Mouse (Mus musculus): Measurements from ENCODE around the gene Gpn2. TPM values are rescaled to one million over a fixed set of nuclear protein-coding genes. Genes with fewer than 3 reads are reported as not detected.

Gpn2 gene
- total RNA-seq (2018; cell fraction: chromatin; rRNA removed): 10 to 100 TPM in 25 of 26 experiments, 1 to 10 TPM in 1; 9.3 to 25.8 (median 14.9) TPM
- total RNA-seq (2018; cell fraction: cytosol; rRNA removed): 10 to 100 TPM in 22 of 26 experiments, 1 to 10 TPM in 4; 8.6 to 15.0 (median 11.9) TPM
- total RNA-seq (2018; cell fraction: nucleus; rRNA removed): 10 to 100 TPM in 24 of 26 experiments, 1 to 10 TPM in 2; 7.7 to 23.5 (median 16.5) TPM
- polyA plus RNA-seq (2018): 5.4 to 14.2 TPM (median 12.1 TPM) in 3 replicates

DNA sequence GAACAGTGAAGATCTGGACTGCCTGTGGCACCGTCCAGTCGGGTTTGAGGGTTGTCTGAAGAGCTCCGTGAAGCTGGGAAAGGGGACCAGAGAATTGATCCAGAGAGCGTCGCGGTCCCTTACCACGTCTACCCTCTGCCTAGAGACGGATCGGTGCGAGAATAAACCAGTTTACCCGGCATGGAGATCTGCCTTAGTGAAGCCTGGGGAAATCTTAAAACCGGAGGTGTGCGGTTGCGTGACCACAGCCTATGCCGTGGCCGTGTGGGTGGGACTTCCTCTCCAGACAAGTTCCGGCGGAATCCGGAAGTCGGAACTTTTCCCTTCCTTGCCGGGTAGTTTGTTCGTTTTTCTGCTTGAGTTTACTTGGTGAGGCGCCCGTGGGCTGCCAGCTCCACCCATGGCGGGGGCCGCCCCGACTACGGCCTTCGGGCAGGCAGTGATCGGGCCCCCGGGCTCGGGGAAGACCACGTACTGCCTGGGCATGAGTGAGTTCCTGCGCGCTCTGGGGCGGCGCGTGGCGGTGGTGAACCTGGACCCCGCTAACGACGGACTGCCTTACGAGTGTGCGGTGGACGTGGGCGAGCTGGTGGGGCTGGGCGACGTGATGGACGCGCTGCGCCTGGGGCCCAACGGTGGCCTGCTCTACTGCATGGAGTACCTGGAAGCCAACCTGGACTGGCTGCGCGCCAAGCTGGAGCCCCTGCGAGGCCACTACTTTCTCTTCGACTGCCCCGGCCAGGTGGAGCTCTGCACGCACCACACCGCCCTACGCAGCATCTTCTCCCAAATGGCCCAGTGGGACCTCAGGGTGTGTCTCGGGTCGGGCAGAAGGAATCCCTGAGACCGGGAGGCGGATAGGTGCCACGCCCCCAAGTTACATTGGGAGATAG is at the start of gene Gpn2:
Gene Gpn2 (plus strand): TSS at position 304 of the 893 bp plus-strand sequence.
- H3K27ac ChIP-seq: peak within 1 kb of the TSS; percentile 52
- peaks cover 49% of the 10 kb centered on the region for H3K36me3 ChIP-seq (ENCODE audit: inconsistent target)
- peaks cover 7% of the 10 kb centered on the region; the same call in 1 of the 2 replicates for H3K79me2 ChIP-seq (ENCODE audit: inconsistent target)
- under 1% methylated on average over 45 of the region's 65 CpGs for WGBS (ENCODE audit: missing documents)
- peak within 1 kb of the TSS; percentile 54 for H3K4me3 ChIP-seq (ENCODE audit: inconsistent target)

GRCm38 (mm10) chr4:133536081-133536480 is 48.1 kb upstream of the Gpn2 start:
- H3K79me2 ChIP-seq (ENCODE audit: inconsistent target): peaks cover 33% of the 10 kb centered on the region; the same call in 1 of the 2 replicates
- H3K4me3 ChIP-seq (ENCODE audit: inconsistent target): no peak overlapping the region
- no peak overlapping the region for H3K27ac ChIP-seq
- peaks cover 64% of the 10 kb centered on the region for H3K36me3 ChIP-seq (ENCODE audit: inconsistent target)
- 90% methylated on average over 3 of the region's 3 CpGs for WGBS (ENCODE audit: missing documents)

DNA sequence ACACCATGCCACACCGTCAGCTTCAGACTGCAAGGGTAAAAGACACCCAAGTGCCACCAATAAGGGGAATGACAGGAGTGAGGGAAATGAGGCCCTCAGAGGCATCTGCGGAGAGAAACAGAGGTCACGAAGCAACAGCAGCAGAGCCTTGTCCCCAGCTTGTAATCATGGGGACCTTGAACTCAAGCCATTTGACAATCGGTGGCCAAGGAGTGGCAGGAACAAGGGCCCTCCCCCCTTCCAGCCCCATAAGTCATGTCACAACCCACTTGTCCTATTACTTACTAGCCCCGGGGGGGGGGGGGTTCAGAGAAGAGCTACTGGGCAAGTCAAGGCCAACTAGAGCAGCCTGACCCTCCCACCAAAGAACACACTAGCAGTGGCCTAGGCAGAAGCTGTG is 47.5 kb upstream of the Gpn2 start:
- Histone ChIP-seq H3K36me3 (ENCODE audit: inconsistent target) (peaks cover 62% of the 10 kb centered on the region), H3K4me3 (ENCODE audit: inconsistent target) (no peak overlapping the region), H3K27ac (no peak overlapping the region), H3K79me2 (ENCODE audit: inconsistent target) (peaks cover 39% of the 10 kb centered on the region; the same call in 1 of the 2 replicates)
- WGBS (ENCODE audit: missing documents): 85% methylated on average over 5 of the region's 5 CpGs

DNA sequence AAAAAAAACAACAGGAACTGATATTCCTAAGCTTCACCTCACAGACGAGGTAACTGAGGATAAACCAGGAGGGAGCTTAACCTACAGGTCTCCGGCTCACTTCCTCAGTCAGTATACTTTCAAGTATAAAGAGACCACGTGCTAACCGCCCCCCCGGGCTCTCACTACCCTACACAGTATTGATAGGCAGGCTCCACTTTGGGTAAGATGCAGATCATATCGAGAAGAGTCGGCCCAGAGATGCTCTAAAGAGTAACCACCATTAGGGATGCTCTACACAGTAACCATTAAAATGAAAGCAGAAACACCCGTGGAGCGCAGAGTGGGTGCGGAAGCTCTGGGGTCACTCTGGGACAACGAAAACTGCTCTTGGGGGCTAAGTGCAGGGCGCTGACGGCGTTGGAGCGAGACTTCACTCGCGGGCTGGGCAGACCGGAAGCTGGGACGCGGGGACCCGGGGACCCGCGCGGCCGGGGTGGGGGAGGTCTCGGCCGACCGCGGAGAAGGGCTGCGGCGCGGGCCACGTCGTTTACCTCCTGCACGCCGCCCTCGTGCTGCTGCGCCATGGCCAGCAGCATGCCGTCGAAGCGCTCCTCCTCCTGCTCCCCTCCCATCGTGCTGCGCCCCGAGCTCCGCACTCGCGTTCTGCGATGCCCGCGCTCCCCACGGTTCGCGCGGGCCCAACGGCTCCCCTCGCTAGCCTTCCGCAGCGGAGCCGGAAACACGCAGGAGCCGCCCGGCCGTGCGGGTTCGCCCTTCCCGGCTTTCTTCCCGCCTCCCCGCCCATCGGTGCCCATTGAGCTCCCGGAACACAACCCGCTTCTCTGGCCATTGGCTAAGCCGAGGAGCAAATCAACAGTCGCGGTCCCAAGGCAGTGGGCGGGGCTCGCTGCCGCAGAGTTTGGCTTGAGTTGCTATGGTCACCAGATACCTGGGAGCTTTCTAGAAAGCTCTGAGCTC is 38.6 kb upstream of the Gpn2 start, which contains the start of gene Nudc:
Gene Nudc (minus strand): TSS at position 725 of the 960 bp plus-strand sequence.
- under 1% methylated on average over 54 of the region's 77 CpGs for WGBS (ENCODE audit: missing documents)
- Histone ChIP-seq H3K4me3 (ENCODE audit: inconsistent target) (peak within 1 kb of the TSS; percentile 94), H3K36me3 (ENCODE audit: inconsistent target) (peaks cover under 1% of the 10 kb centered on the region; the same call in 1 of the 2 replicates), H3K79me2 (ENCODE audit: inconsistent target) (peaks cover 50% of the 10 kb centered on the region), H3K27ac (peak within 1 kb of the TSS; percentile 24; the same call in 1 of the 2 replicates)

DNA sequence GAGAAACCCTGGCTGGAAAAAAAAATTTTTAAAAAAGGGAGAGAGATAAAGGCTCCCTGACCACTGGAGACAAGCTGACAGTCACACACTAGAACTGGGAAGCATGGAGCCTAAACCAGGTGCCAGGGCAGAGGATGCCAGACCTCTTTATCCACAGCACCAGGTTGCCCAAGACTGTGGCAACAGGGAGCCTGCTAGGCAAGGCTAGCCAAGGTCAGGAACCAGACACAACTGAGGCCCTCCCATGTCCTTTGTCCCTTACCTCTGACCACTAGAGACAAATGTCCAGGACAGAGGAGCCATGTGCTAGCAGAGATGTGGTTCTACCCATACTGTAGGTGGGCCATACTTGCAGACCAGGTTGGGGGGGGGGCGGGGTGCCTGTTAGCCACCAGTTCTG is 32.1 kb upstream of the Gpn2 start:
- Histone ChIP-seq H3K27ac (no peak overlapping the region), H3K36me3 (ENCODE audit: inconsistent target) (no peaks in the 10 kb centered on the region), H3K79me2 (ENCODE audit: inconsistent target) (no peaks in the 10 kb centered on the region), H3K4me3 (ENCODE audit: inconsistent target) (no peak overlapping the region)
- 100% methylated on average over 1 of the region's 1 CpGs for WGBS (ENCODE audit: missing documents)

DNA sequence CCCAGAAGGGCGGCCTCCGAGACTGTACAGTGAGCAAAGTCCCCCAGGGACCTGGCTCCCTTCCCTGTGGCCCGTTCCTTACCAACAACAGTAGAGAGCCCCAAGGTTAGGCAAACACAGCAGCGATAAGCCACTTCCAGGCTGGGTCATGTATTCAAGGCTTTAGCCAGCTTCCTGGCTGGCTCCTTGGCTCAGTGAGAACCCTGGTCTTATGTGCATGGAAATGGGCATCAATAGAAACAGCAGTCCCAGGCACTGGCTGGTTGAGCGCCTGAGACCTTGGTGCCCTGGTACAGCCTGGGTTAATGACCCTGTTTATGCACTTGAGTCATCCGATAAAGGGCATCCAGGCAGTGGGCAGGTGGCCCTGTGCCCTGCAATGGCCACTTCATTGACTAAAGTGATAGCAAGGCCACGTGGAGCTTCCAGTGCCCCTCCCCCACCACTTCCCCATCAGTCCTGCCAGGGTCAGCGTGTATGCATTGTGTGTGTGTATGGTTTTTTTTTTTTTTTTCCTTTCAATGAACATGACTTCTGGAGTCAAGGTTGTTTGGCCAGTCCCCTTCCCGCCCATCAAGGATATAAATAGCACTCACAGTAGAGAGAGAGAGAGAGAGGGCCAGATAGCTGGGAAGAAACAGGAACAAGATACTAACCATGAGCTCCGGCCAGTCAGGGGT is 31.3 kb upstream of the Gpn2 start, which contains the start of gene Nr0b2:
Gene Nr0b2 (plus strand): TSS at position 609 of the 680 bp plus-strand sequence.
- 0 out of 2 replicates have a peak within 1 kb of the TSS, but pooled peaks have one; percentile 1 for H3K27ac ChIP-seq
- WGBS (ENCODE audit: missing documents): 53% methylated on average over 10 of the region's 10 CpGs

DNA sequence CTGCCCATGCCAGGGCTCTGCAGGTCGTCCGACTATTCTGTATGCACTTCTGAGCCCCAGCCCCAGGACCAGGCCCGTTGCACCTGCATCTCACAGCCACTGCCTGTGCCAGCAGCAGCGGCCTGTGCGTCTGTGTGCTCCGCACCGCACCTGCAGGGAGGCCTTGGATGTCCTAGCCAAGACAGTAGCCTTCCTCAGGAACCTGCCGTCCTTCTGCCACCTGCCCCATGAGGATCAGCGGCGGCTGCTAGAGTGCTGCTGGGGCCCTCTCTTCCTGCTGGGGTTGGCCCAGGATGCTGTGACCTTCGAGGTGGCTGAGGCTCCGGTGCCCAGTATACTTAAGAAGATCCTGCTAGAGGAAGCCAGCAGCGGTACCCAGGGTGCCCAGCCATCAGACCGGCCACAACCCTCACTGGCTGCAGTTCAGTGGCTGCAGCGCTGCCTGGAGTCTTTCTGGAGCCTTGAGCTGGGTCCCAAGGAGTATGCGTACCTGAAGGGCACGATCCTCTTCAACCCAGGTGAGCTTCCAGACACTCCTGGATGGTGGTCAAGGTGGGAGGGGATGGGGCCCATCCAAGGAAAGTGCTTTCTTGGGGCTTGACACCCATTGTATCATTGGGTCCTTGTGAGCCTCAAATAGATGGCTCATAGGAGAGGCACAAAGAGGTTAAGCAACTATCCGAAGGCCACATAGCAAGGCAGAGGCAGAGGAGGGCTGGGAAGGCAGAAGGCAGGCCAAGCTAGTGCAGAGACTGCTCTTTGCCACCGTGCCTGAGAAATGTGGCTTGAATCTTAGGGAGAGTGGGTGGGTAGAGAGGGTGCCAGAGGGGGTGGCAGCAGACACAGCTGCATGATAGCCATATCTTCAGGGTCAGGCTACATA is 30.5 kb upstream of the Gpn2 start:
- Histone ChIP-seq H3K27ac (no peak overlapping the region), H3K4me3 (ENCODE audit: inconsistent target) (no peak overlapping the region), H3K79me2 (ENCODE audit: inconsistent target) (no peaks in the 10 kb centered on the region), H3K36me3 (ENCODE audit: inconsistent target) (no peaks in the 10 kb centered on the region)
- 35% methylated on average over 19 of the region's 19 CpGs for WGBS (ENCODE audit: missing documents)

More for the DNA sequence above, 31.3 kb upstream of the Gpn2 start, which contains the start of gene Nr0b2:
- Histone ChIP-seq H3K79me2 (ENCODE audit: inconsistent target) (no peaks in the 10 kb centered on the region), H3K36me3 (ENCODE audit: inconsistent target) (no peaks in the 10 kb centered on the region), H3K4me3 (ENCODE audit: inconsistent target) (no peak within 1 kb of the TSS)

- Histone ChIP-seq H3K79me2 (ENCODE audit: inconsistent target) (no peaks in the 10 kb centered on the region), H3K36me3 (ENCODE audit: inconsistent target) (no peaks in the 10 kb centered on the region), H3K27ac (no peak overlapping the region), H3K4me3 (ENCODE audit: inconsistent target) (no peak overlapping the region)
- WGBS (ENCODE audit: missing documents): 95% methylated on average over 10 of the region's 10 CpGs
Measured at GRCm38 (mm10) chr4:133557041-133557717, 27.0 kb upstream of the Gpn2 start.

DNA sequence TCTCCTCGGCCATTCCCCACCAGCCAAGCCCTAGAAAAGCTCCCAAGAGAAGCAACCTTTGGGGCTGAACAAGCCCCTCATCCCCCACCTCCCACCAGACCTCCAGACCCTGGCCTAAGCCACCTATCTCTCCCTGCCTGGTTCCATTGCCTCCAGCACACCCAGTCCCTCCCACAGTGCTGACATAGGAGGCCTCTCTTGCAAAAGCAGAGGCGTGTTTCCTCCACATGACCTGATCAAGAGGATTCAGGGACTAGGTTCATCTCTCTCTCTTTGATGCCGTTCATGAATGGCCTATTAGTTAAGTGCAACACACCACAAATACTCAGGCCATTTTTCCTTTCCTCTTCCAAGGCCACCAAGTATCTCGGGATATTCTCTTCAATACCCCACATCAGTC is 24.3 kb upstream of the Gpn2 start:
- Histone ChIP-seq H3K4me3 (ENCODE audit: inconsistent target) (no peak overlapping the region), H3K27ac (no peak overlapping the region), H3K79me2 (ENCODE audit: inconsistent target) (no peaks in the 10 kb centered on the region), H3K36me3 (ENCODE audit: inconsistent target) (no peaks in the 10 kb centered on the region)
- 91% methylated on average over 4 of the region's 4 CpGs for WGBS (ENCODE audit: missing documents)

GRCm38 (mm10) chr4:133561622-133562021 is 22.5 kb upstream of the Gpn2 start:
- Histone ChIP-seq H3K79me2 (ENCODE audit: inconsistent target) (no peaks in the 10 kb centered on the region), H3K4me3 (ENCODE audit: inconsistent target) (no peak overlapping the region), H3K27ac (no peak overlapping the region), H3K36me3 (ENCODE audit: inconsistent target) (no peaks in the 10 kb centered on the region)
- WGBS (ENCODE audit: missing documents): 96% methylated on average over 4 of the region's 4 CpGs

DNA sequence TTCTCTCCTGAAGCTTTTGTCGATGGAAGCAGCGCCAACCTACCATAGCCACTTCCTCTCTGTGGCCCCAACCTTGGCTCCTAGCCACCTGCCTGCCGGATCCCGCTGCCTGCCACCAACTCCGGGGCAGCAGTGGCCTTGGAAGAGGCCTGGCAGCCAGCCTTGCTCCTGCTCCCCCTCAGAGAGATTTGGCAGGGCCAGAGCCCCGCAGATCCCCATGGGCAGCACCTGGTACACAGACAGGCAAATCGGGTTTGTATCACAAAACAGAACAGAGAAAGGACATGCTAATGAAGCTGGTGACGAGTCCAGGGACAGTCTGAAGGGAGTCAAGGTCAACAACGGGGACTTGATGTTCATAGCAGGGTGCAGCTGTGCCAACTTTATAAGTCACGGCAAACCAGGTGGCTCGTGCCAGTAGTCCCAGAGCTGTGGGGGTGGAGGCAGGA is 21.0 kb upstream of the Gpn2 start:
- WGBS (ENCODE audit: missing documents): 24% methylated on average over 11 of the region's 11 CpGs
- H3K27ac ChIP-seq: no peak overlapping the region
- no peaks in the 10 kb centered on the region for H3K79me2 ChIP-seq (ENCODE audit: inconsistent target)
- H3K4me3 ChIP-seq (ENCODE audit: inconsistent target): no peak overlapping the region
- no peaks in the 10 kb centered on the region for H3K36me3 ChIP-seq (ENCODE audit: inconsistent target)

DNA sequence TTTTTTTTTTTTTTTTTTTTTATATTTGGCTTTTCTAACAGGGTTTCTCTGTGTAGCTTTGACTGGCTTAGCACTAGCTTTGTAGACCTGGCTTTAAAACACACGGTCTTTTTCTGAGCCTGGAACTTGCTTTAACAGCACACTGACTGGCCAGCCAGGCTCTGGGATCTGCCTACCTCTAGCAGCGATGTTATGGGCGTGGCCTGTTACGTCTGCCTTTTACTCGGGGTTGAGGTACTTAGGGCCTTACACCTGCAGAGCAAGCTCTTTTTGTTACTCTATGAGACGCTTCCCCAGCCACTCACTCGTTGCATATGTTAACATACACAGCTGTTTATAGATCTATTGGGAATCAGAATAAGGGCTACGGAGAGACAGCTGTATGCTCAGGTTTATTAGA is 16.9 kb upstream of the Gpn2 start:
- Histone ChIP-seq H3K27ac (no peak overlapping the region), H3K79me2 (ENCODE audit: inconsistent target) (no peaks in the 10 kb centered on the region), H3K36me3 (ENCODE audit: inconsistent target) (no peaks in the 10 kb centered on the region), H3K4me3 (ENCODE audit: inconsistent target) (no peak overlapping the region)
- WGBS (ENCODE audit: missing documents): 56% methylated on average over 8 of the region's 8 CpGs

Data from macrophage (primary cell).